Mouse (Mus musculus): Measurements from ENCODE around the gene Klk12. TPM values are rescaled to one million over a fixed set of nuclear protein-coding genes. Genes with fewer than 3 reads are reported as not detected.

The Klk12 gene
- polyA plus RNA-seq, 1 experiment from 2014 or later: not detected

GRCm38 (mm10) chr7:43782275-43783265 lies 13.9 kb downstream of the Klk12 start:
- no peaks in the 10 kb centered on the region for H3K27me3 ChIP-seq (ENCODE audit: control insufficient read depth, insufficient read depth, low read length)
- peak overlapping the region; percentile 17 for H3K4me3 ChIP-seq (ENCODE audit: low read depth, low read length)
- H3K4me1 ChIP-seq (ENCODE audit: control insufficient read depth, insufficient read depth, low read length): no peaks in the 10 kb centered on the region; the same call in 1 of the 2 replicates
- no peak overlapping the region for H3K27ac ChIP-seq (ENCODE audit: low read depth, low read length)
- peak overlapping the region; percentile 56 for H3K4me2 ChIP-seq
- H3K9ac ChIP-seq (ENCODE audit: low read length): peak overlapping the region; percentile 57; the same call in 1 of the 2 replicates
- ATAC-seq (ENCODE audit: low FRiP score) (peak; percentile 83), DNase-seq (ENCODE audit: low spot score, missing footprints) (peak; percentile 99)
- H3K9me3 ChIP-seq (ENCODE audit: control insufficient read depth, low read length): no peaks in the 10 kb centered on the region
- 5% methylated on average over 36 of the region's 36 CpGs for WGBS
- no peaks in the 10 kb centered on the region for H3K36me3 ChIP-seq (ENCODE audit: control insufficient read depth, insufficient read depth, low read length)

DNA sequence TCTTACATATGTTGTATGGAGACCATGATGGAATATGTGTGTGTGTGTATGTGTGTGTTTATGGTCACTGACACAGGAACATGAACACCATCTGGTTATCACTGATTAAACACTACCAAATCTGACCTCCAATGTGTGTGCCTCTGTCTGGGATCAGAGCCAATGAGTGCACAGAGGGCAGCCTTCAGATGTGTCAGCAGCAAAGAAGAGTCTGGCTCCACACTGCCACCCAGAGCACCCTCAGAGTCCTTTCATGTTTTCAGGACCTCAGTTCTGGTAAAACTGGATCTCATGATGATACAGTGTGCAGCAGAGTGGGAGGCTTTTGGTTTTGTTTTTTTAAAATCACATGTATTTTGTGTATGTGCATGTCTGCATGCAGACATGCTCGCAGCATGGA lies 16.6 kb downstream of the Klk12 start:
- H3K27me3 ChIP-seq (ENCODE audit: control insufficient read depth, insufficient read depth, low read length): no peaks in the 10 kb centered on the region
- no peak overlapping the region for H3K9ac ChIP-seq (ENCODE audit: low read length)
- H3K27ac ChIP-seq (ENCODE audit: low read depth, low read length): no peak overlapping the region
- ATAC-seq (ENCODE audit: low FRiP score) (no peak), DNase-seq (ENCODE audit: low spot score, missing footprints) (no peak)
- H3K4me1 ChIP-seq (ENCODE audit: control insufficient read depth, insufficient read depth, low read length): no peaks in the 10 kb centered on the region; the same call in 1 of the 2 replicates
- H3K36me3 ChIP-seq (ENCODE audit: control insufficient read depth, insufficient read depth, low read length): no peaks in the 10 kb centered on the region
- 90% methylated on average over 1 of the region's 1 CpGs for WGBS
- no peaks in the 10 kb centered on the region for H3K9me3 ChIP-seq (ENCODE audit: control insufficient read depth, low read length)
- no peak overlapping the region for H3K4me2 ChIP-seq
- H3K4me3 ChIP-seq (ENCODE audit: low read depth, low read length): no peak overlapping the region

DNA sequence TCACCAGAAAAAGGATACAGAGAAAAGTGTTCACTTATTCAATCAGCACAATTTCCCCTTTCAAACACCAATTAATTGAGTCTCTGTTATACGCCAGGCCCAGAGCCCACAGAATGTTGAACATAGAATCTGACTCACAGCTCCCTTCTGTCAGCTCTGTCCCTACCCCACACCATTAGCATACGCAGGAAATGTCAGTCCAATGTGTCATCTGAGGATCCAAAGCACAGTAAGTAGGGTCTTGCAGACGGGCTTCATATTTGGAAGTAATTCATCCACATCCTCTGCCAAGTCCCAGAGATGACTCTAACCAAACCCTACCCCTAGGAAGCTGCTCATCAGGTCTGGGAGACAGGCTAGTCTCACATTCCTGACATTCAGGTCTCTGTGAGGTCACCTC lies 19.4 kb downstream of the Klk12 start:
- Histone ChIP-seq H3K36me3 (ENCODE audit: control insufficient read depth, insufficient read depth, low read length) (no peaks in the 10 kb centered on the region), H3K4me3 (ENCODE audit: low read depth, low read length) (no peak overlapping the region), H3K9me3 (ENCODE audit: control insufficient read depth, low read length) (no peaks in the 10 kb centered on the region), H3K27ac (ENCODE audit: low read depth, low read length) (no peak overlapping the region), H3K4me2 (no peak overlapping the region), H3K9ac (ENCODE audit: low read length) (no peak overlapping the region), H3K4me1 (ENCODE audit: control insufficient read depth, insufficient read depth, low read length) (no peaks in the 10 kb centered on the region), H3K27me3 (ENCODE audit: control insufficient read depth, insufficient read depth, low read length) (no peaks in the 10 kb centered on the region)
- DNase-seq (ENCODE audit: low spot score, missing footprints) (no peak), ATAC-seq (ENCODE audit: low FRiP score) (no peak)
- WGBS: 76% methylated on average over 3 of the region's 3 CpGs

DNA sequence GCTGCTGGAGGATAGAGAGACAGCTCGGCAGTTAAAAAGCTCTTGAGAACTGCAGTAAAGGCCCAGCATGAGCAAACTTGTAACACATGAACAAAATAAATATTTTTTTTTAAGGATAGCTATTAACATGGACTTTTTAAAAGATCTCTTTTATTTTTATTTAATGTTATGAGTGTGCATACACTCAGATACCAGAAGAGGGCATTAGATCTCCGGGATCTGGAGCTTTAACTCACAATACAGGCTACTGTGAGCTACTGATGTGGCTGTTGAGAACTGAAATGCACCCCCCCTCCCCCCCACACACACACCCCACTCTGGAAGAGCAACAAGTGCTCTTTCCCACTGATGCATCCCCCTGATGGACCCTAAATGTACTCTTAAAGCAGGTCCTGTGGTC lies 20.6 kb downstream of the Klk12 start:
- 78% methylated on average over 2 of the region's 2 CpGs for WGBS
- Histone ChIP-seq H3K4me2 (no peak overlapping the region), H3K4me1 (ENCODE audit: control insufficient read depth, insufficient read depth, low read length) (no peaks in the 10 kb centered on the region), H3K4me3 (ENCODE audit: low read depth, low read length) (no peak overlapping the region), H3K9ac (ENCODE audit: low read length) (no peak overlapping the region), H3K27ac (ENCODE audit: low read depth, low read length) (no peak overlapping the region), H3K27me3 (ENCODE audit: control insufficient read depth, insufficient read depth, low read length) (no peaks in the 10 kb centered on the region), H3K9me3 (ENCODE audit: control insufficient read depth, low read length) (no peaks in the 10 kb centered on the region), H3K36me3 (ENCODE audit: control insufficient read depth, insufficient read depth, low read length) (no peaks in the 10 kb centered on the region)
- ATAC-seq (ENCODE audit: low FRiP score) (no peak), DNase-seq (ENCODE audit: low spot score, missing footprints) (no peak)

DNA sequence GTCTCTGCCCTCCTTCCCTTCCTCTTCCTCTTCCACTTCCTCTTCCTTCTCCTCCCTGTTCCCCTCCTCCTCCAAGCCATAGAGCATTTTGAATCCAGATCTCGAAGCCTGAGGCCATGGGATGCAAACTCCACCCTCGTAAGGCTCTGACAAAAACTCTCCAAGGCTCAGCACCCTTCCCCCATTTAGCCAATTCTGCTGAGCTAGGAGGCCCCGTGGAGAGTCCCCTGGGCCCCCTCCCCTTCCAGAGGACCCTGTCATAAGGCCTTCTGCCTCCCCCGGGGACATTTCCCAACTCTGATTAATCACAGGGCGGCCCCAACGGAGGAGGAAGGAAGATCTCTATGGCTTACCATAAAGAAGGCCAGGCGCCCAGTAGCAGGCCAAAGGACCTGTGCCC lies 22.9 kb downstream of the Klk12 start, which contains the start of gene Klk9:
Gene Klk9 (plus strand): TSS at position 301 of the 400 bp plus-strand sequence.
- ATAC-seq (ENCODE audit: low FRiP score): no peak

GRCm38 (mm10) chr7:43796355-43796754 lies 27.7 kb downstream of the Klk12 start:
- Histone ChIP-seq H3K9ac (ENCODE audit: low read length) (0 out of 2 replicates have a peak overlapping the region, but pooled peaks have one; percentile 12), H3K4me3 (ENCODE audit: low read depth, low read length) (peak overlapping the region; percentile 34), H3K36me3 (ENCODE audit: control insufficient read depth, insufficient read depth, low read length) (no peaks in the 10 kb centered on the region), H3K4me1 (ENCODE audit: control insufficient read depth, insufficient read depth, low read length) (peaks cover 6% of the 10 kb centered on the region), H3K9me3 (ENCODE audit: control insufficient read depth, low read length) (no peaks in the 10 kb centered on the region), H3K27ac (ENCODE audit: low read depth, low read length) (no peak overlapping the region), H3K27me3 (ENCODE audit: control insufficient read depth, insufficient read depth, low read length) (peaks cover 16% of the 10 kb centered on the region), H3K4me2 (peak overlapping the region; percentile 65)
- ATAC-seq (ENCODE audit: low FRiP score) (no peak), DNase-seq (ENCODE audit: low spot score, missing footprints) (no peak)
- 8% methylated on average over 8 of the region's 8 CpGs for WGBS

More for the DNA sequence above, 22.9 kb downstream of the Klk12 start, which contains the start of gene Klk9:
- Histone ChIP-seq H3K4me2 (no peak within 1 kb of the TSS), H3K9ac (ENCODE audit: low read length) (no peak within 1 kb of the TSS), H3K27ac (ENCODE audit: low read depth, low read length) (no peak within 1 kb of the TSS), H3K27me3 (ENCODE audit: control insufficient read depth, insufficient read depth, low read length) (peaks cover 13% of the 10 kb centered on the region), H3K4me1 (ENCODE audit: control insufficient read depth, insufficient read depth, low read length) (peaks cover 3% of the 10 kb centered on the region), H3K9me3 (ENCODE audit: control insufficient read depth, low read length) (no peaks in the 10 kb centered on the region), H3K36me3 (ENCODE audit: control insufficient read depth, insufficient read depth, low read length) (no peaks in the 10 kb centered on the region), H3K4me3 (ENCODE audit: low read depth, low read length) (no peak within 1 kb of the TSS)
- 82% methylated on average over 7 of the region's 7 CpGs for WGBS
- DNase-seq (ENCODE audit: low spot score, missing footprints): no peak

- Histone ChIP-seq H3K4me2 (peak within 1 kb of the TSS; percentile 65), H3K9me3 (ENCODE audit: control insufficient read depth, low read length) (no peaks in the 10 kb centered on the region), H3K4me1 (ENCODE audit: control insufficient read depth, insufficient read depth, low read length) (peaks cover 6% of the 10 kb centered on the region), H3K4me3 (ENCODE audit: low read depth, low read length) (peak within 1 kb of the TSS; percentile 34), H3K27me3 (ENCODE audit: control insufficient read depth, insufficient read depth, low read length) (peaks cover 16% of the 10 kb centered on the region), H3K36me3 (ENCODE audit: control insufficient read depth, insufficient read depth, low read length) (no peaks in the 10 kb centered on the region), H3K27ac (ENCODE audit: low read depth, low read length) (no peak within 1 kb of the TSS), H3K9ac (ENCODE audit: low read length) (peak within 1 kb of the TSS; percentile 28; the same call in 1 of the 2 replicates)
- peak; percentile 90 for DNase-seq (ENCODE audit: low spot score, missing footprints)
- WGBS: 1% methylated on average over 28 of the region's 28 CpGs
- ATAC-seq (ENCODE audit: low FRiP score): peak; percentile 59; the same call in 1 of the 2 replicates
Observed at GRCm38 (mm10) chr7:43797333-43797769, 28.7 kb downstream of the Klk12 start, which contains the start of gene Klk8. TSS of gene Klk8 (plus strand) at chr7:43797577.

DNA sequence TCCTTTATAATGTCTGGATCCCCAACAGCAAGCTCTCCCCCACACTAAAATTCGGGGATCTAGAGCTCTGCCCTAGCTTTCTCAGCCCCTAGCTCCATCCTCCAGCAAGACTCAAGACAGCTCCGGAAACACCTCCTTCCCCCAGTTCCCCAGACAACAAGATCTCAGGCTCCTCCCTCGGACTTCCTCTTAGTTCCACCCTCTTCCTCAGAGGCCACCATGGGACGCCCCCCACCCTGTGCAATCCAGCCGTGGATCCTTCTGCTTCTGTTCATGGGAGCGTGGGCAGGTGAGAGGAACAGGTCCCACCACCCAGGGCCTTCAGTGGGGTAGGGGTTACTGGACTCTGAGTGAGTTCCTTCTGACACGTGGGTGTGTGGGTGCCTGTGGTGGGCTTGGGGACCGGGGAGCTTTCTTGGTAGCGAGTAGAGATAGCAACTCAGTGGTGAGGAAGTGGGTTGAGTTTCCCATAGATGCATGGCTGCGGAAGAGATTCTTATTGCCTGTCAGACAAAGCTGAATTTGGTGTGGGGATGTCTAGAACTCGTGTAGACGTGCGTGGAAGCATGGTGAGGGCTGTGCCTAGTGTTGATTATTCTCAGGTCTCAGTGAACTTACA lies 29.3 kb downstream of the Klk12 start:
- H3K36me3 ChIP-seq (ENCODE audit: control insufficient read depth, insufficient read depth, low read length): no peaks in the 10 kb centered on the region
- H3K9ac ChIP-seq (ENCODE audit: low read length): no peak overlapping the region
- ATAC-seq (ENCODE audit: low FRiP score) (no peak), DNase-seq (ENCODE audit: low spot score, missing footprints) (no peak)
- H3K27ac ChIP-seq (ENCODE audit: low read depth, low read length): no peak overlapping the region
- peak overlapping the region; percentile 34; the same call in 1 of the 2 replicates for H3K4me3 ChIP-seq (ENCODE audit: low read depth, low read length)
- peaks cover 6% of the 10 kb centered on the region for H3K4me1 ChIP-seq (ENCODE audit: control insufficient read depth, insufficient read depth, low read length)
- H3K27me3 ChIP-seq (ENCODE audit: control insufficient read depth, insufficient read depth, low read length): peaks cover 16% of the 10 kb centered on the region
- H3K4me2 ChIP-seq: peak overlapping the region; percentile 65
- H3K9me3 ChIP-seq (ENCODE audit: control insufficient read depth, low read length): no peaks in the 10 kb centered on the region
- 39% methylated on average over 13 of the region's 13 CpGs for WGBS
